Mouse (Mus musculus): ENCODE measurements around the gene Trpm8. TPM values are rescaled to one million over a fixed set of nuclear protein-coding genes. Genes with fewer than 3 reads are reported as not detected.

The Trpm8 gene
- total RNA-seq, 2 experiments from 2014 or later = not detected

DNA sequence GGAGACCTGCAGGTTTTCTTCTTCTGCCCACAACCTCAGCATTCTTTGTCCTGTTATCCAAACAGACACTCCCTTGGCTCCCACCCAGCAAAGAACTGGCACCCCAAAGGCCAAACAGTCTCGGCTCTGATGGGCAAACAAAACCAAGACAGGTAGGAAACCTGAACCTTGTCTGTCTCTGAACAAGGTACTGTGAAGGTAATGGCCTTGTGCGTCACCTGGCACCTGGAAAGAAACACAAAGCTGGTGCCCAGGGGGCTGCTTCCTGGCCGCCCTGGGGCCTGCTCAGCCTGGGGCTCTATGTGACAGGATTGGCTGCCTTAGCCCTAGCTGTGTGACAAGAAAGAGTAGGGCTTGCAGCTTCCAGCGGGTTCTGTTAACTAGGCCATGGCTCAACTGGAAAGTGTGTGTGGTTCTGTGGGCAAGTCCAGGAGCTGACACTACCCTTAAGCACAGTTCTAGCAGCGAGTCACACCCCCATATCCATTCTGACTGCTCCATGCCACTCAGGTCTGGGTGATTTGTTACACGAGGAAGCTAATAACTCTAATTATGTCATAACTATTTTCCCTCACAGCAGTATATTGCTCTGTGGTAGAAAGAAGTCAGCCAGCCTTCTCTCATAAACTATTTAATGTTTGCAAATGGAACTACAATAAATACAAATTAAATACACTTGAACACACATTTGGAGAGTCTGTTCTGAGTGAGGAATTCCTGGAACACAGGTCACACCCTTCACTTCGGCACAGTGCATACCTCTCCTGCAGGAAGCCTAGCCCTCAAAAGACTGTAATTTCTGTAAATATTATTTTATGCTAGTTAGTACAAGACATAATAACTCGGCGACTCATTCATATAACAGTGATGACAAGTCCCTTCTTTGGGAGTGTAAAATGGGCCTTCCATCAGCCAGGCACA lies 160.0 kb downstream of the Trpm8 start:
- no peak for DNase-seq

Other genes starting within 250 kb of the Trpm8 start
- not detected for gene Ugt1a10, start 222.3 kb upstream of the Trpm8 start, total RNA-seq (2021)
- not detected for gene Ugt1a9, start 206.9 kb upstream of the Trpm8 start, total RNA-seq (2021)
- gene Ugt1a8, start 189.8 kb upstream of the Trpm8 start, total RNA-seq (2021) = not detected
- 1 to 10 TPM in 1 of 2 experiments, under 1 TPM in 1; 0.72 to 1.2 TPM for gene Ugt1a7c, start 182.6 kb upstream of the Trpm8 start, total RNA-seq (2021)
- gene Ugt1a6b, start 174.4 kb upstream of the Trpm8 start, total RNA-seq (2021) = 1 to 10 TPM in 1 of 2 experiments, not detected in 1; 1.1 TPM
- under 1 TPM; 0.63 to 0.81 TPM for gene Ugt1a6a, start 142.9 kb upstream of the Trpm8 start, total RNA-seq (2021)
- gene Ugt1a5, start 111.6 kb upstream of the Trpm8 start, total RNA-seq (2021) = not detected
- gene Ugt1a2, start 77.1 kb upstream of the Trpm8 start, total RNA-seq (2021) = not detected
- gene Dnajb3, start 71.9 kb upstream of the Trpm8 start, total RNA-seq (2021) = 1 to 10 TPM; 1.6 to 1.8 TPM
- gene Ugt1a1, start 65.7 kb upstream of the Trpm8 start, total RNA-seq (2021) = not detected
- under 1 TPM in 1 of 2 experiments, not detected in 1; 0.02 TPM for gene Mroh2a, start 50.7 kb upstream of the Trpm8 start, total RNA-seq (2021)
- gene Hjurp, start within 50 bp of the Trpm8 start, total RNA-seq (2021) = 100 to 1,000 TPM in 1 of 2 experiments, 10 to 100 TPM in 1; 97.1 to 100 TPM
- not detected for gene Spp2, start 129.3 kb downstream of the Trpm8 start, total RNA-seq (2021)
- gene Glrp1, start 232.4 kb downstream of the Trpm8 start, total RNA-seq (2021) = not detected